ENCODE assay signal across 16 mouse cellular contexts in the genomic region with DNA sequence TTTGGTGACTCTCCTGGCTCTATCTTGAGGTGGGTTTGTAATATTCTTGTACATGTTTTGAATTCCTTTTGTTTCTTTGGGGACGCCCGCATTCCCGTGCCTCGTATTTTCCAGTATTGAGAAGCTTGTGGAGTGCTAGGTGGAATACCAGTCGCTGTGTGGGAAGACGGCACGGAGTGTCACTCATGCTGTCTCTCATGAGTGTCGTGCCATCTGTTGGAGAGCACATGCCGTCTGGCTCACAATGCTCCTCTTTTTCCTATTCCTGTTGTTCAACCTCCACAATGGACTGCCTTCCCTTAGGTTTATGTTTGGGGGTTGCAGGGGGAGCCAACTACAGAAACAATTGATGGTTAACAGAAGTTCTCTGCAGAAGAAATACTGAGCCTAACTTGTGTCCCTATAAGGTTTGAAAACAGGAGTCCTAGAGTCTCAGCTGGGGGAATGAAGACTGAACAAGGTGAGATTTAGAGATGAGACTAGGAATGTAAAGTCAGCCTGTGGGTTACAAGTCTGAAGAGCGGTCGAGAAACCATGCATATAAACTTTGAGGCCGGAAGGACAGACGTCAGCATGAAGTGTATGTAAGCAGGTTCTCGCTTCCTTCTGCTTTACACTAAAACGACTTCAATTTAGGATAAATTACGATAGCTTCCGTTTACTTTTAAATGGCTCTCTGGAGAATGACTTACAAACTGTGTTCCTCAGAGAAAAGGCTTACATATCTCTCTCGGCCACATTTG. TPM values are rescaled to one million over a fixed set of nuclear protein-coding genes. Genes with fewer than 3 reads are reported as not detected.
DNase-seq lines count a peak whose midpoint lies in the region; ATAC-seq lines count a peak whose summit lies in the region.
"Had no signal": no experiment of that assay in that cellular context is flagged by ENCODE, and none has a peak within 500 bp of the region (broad histone marks: within the 10 kb centered on the region; RNA-seq: fewer than 3 reads in every experiment).

No protein-coding gene starts in this region.

- peaks cover 37% of the 10 kb centered on the region for H3K36me3 ChIP-seq in forebrain, embryonic 13.5 days (ENCODE audit: poor library complexity, severe bottlenecking)
- H3K36me3 ChIP-seq in forebrain, embryonic 11.5 days (ENCODE audit: control insufficient read depth, insufficient read depth, low read length): peaks cover 12% of the 10 kb centered on the region; the same call in 1 of the 2 replicates

- peak overlapping the region; percentile 12; the same call in 1 of the 2 replicates for H3K27ac ChIP-seq in forebrain, embryonic 13.5 days
- no peak overlapping the region for H3K27ac ChIP-seq in forebrain, embryonic 11.5 days (ENCODE audit: low read depth, low read length)
- H3K27ac ChIP-seq: heart, embryonic 15.5 days; hindbrain, embryonic 12.5 days had no signal

- WGBS in forebrain, embryonic 13.5 days: 90% methylated on average over 18 of the region's 18 CpGs
- 94% methylated on average over 18 of the region's 18 CpGs for WGBS in forebrain, embryonic 11.5 days

- no peak overlapping the region for H3K4me3 ChIP-seq in forebrain, embryonic 13.5 days
- H3K4me3 ChIP-seq in forebrain, embryonic 11.5 days (ENCODE audit: low read depth, low read length): no peak overlapping the region
- H3K4me3 ChIP-seq: heart, embryonic 15.5 days; hindbrain, embryonic 12.5 days had no signal

- H3K4me1 ChIP-seq in forebrain, embryonic 13.5 days: no peaks in the 10 kb centered on the region
- H3K4me1 ChIP-seq in forebrain, embryonic 11.5 days (replicated peaks; ENCODE audit: control insufficient read depth, insufficient read depth, low read length): no peaks in the 10 kb centered on the region
- H3K4me1 ChIP-seq: heart, embryonic 15.5 days; hindbrain, embryonic 12.5 days had no signal

- H3K27me3 ChIP-seq in forebrain, embryonic 13.5 days: no peaks in the 10 kb centered on the region
- H3K27me3 ChIP-seq in forebrain, embryonic 11.5 days (ENCODE audit: control insufficient read depth, insufficient read depth, low read length): no peaks in the 10 kb centered on the region
- H3K27me3 ChIP-seq: heart, embryonic 15.5 days; hindbrain, embryonic 12.5 days had no signal

- no peaks in the 10 kb centered on the region for H3K9me3 ChIP-seq in forebrain, embryonic 13.5 days (replicated peaks)
- H3K9me3 ChIP-seq in forebrain, embryonic 11.5 days (ENCODE audit: control insufficient read depth, low read length): no peaks in the 10 kb centered on the region
- H3K9me3 ChIP-seq: heart, embryonic 15.5 days; hindbrain, embryonic 12.5 days had no signal

- no peak for ATAC-seq in forebrain, embryonic 13.5 days
- ATAC-seq in forebrain, embryonic 11.5 days (replicated peaks; ENCODE audit: low FRiP score): no peak
- ATAC-seq: intestine, embryonic 16.5 days; midbrain, embryonic 16.5 days had no signal

- no peak overlapping the region for H3K9ac ChIP-seq in forebrain, embryonic 13.5 days
- no peak overlapping the region for H3K9ac ChIP-seq in forebrain, embryonic 11.5 days (ENCODE audit: low read length)
- H3K9ac ChIP-seq: heart, embryonic 15.5 days; hindbrain, embryonic 12.5 days; lung, embryonic 14.5 days had no signal

- no peak for DNase-seq in forebrain, embryonic 11.5 days (ENCODE audit: low spot score)
- peak; percentile 29 for DNase-seq in right cerebral cortex, adult 18-20 months
- DNase-seq in right cerebral cortex, postnatal 4 days: no peak
- DNase-seq in layer of hippocampus, adult 9-10 months (ENCODE audit: low spot score): peak; percentile 49
- DNase-seq in right cerebral cortex, postnatal 36 days (ENCODE audit: low spot score in 2 of 2): peak; percentile 13 to 28
- DNase-seq in MN1 (ENCODE audit: low spot score): no peak
- DNase-seq in heart, adult 11 months: no peak
- DNase-seq: embryo, embryonic 11 days; heart, adult 18-20 months; lung, embryonic 14.5 days had no signal

- no peak overlapping the region for H3K4me2 ChIP-seq in forebrain, embryonic 13.5 days
- H3K4me2 ChIP-seq in forebrain, embryonic 11.5 days (ENCODE audit: low read depth, low read length, severe bottlenecking): no peak overlapping the region
- H3K4me2 ChIP-seq: heart, embryonic 15.5 days; hindbrain, embryonic 12.5 days; liver, embryonic 11.5 days; lung, embryonic 14.5 days had no signal

RNA-seq across cellular contexts. Expression of a gene that starts 31.2 kb away (rescaled TPM):
- polyA plus RNA-seq in forebrain, embryonic 13.5 days (2015; fragmentation: Nextera tagmentation; extraction: Ambion mirVana): 93.6 and 102 TPM in 2 replicates
- polyA plus RNA-seq in forebrain, embryonic 11.5 days (2014; fragmentation: Nextera tagmentation; extraction: Ambion mirVana): 199 and 211 TPM in 2 replicates

Comparison
In these comparisons a context has a peak if more than half of its experiments do, and no peak if none do; other contexts are left out.
1. DNase-seq: peak in right cerebral cortex, adult 18-20 months (single experiment), layer of hippocampus, adult 9-10 months (single experiment) and right cerebral cortex, postnatal 36 days (2 of 2); none in forebrain, embryonic 11.5 days (single experiment), right cerebral cortex, postnatal 4 days (single experiment), MN1 (single experiment) and heart, adult 11 months (single experiment).